In genomic region chrX:7790309-7790708, GRCm38 (mm10) we compare ENCODE assay signal across 8 mouse cellular contexts. TPM values are rescaled to one million over a fixed set of nuclear protein-coding genes. Genes with fewer than 3 reads are reported as not detected.
A peak's percentile ranks its signal among the peaks of the same experiment; 100 is the strongest.
DNase-seq lines count a peak whose midpoint lies in the region; ATAC-seq and TF ChIP-seq lines count a peak whose summit lies in the region.

No protein-coding gene starts in this region.

- peak overlapping the region; percentile 79 for H3K9ac ChIP-seq in liver, adult 2 months (ENCODE audit: low read depth, low read length)
- peak overlapping the region; percentile 66 for H3K9ac ChIP-seq in hindbrain, embryonic 14.5 days
- peak overlapping the region; percentile 51 for H3K9ac ChIP-seq in neural tube, embryonic 12.5 days

- H3K27me3 ChIP-seq in liver, adult 2 months (ENCODE audit: control insufficient read depth, insufficient read depth, low read length): no peaks in the 10 kb centered on the region
- H3K27me3 ChIP-seq in hindbrain, embryonic 14.5 days (ENCODE audit: control insufficient read depth, insufficient read depth, low read length): no peaks in the 10 kb centered on the region
- H3K27me3 ChIP-seq in neural tube, embryonic 12.5 days (replicated peaks): no peaks in the 10 kb centered on the region

- H3K4me3 ChIP-seq in liver, adult 2 months (ENCODE audit: insufficient read depth, low read depth, low read length): peak overlapping the region; percentile 84
- H3K4me3 ChIP-seq in hindbrain, embryonic 14.5 days (replicated peaks; ENCODE audit: low read length): peak overlapping the region; percentile 52
- peak overlapping the region; percentile 49 for H3K4me3 ChIP-seq in neural tube, embryonic 12.5 days

- 4% methylated on average over 5 of the region's 5 CpGs for WGBS in liver, adult 2 months
- WGBS in hindbrain, embryonic 14.5 days: 22% methylated on average over 5 of the region's 5 CpGs
- 33% methylated on average over 5 of the region's 5 CpGs for WGBS in neural tube, embryonic 12.5 days

- peaks cover 6% of the 10 kb centered on the region for H3K36me3 ChIP-seq in liver, adult 2 months (ENCODE audit: control insufficient read depth, insufficient read depth, low read length)
- peaks cover 6% of the 10 kb centered on the region; the same call in 1 of the 2 replicates for H3K36me3 ChIP-seq in hindbrain, embryonic 14.5 days (replicated peaks; ENCODE audit: control insufficient read depth, insufficient read depth)
- no peaks in the 10 kb centered on the region for H3K36me3 ChIP-seq in neural tube, embryonic 12.5 days

- TF ChIP-seq POLR2A in liver, adult 2 months (IDR thresholded peaks at IDR 0.05; ENCODE audit: extremely low read depth, insufficient read depth, low read length): no peak

- TF ChIP-seq CTCF in liver, adult 2 months (IDR thresholded peaks at IDR 0.05; ENCODE audit: low read depth, low read length): no peak

- H3K79me2 ChIP-seq in liver, adult 2 months (ENCODE audit: control insufficient read depth, insufficient read depth, low read length): no peaks in the 10 kb centered on the region; the same call in 1 of the 2 replicates

- ATAC-seq in hindbrain, embryonic 14.5 days (ENCODE audit: low FRiP score): no peak
- ATAC-seq in neural tube, embryonic 12.5 days (ENCODE audit: low FRiP score, low read depth): peak; percentile 5; the same call in 1 of the 2 replicates

- DNase-seq in liver, adult 2 months (ENCODE audit: extremely low read depth, low read depth, low spot score): no peak
- DNase-seq in liver: no peak
- peak; percentile 54 for DNase-seq in brain, adult 2 months (ENCODE audit: low read depth, low spot score)
- peak; percentile 25 for DNase-seq in hindbrain, embryonic 14.5 days (ENCODE audit: low spot score)
- DNase-seq in spleen, postnatal 36 days (ENCODE audit: low spot score in 2 of 2): no peak
- no peak for DNase-seq in frontal cortex, postnatal 14 days (ENCODE audit: low spot score in 2 of 2)
- DNase-seq in kidney, postnatal 4 days: no peak

- H3K9me3 ChIP-seq in hindbrain, embryonic 14.5 days (ENCODE audit: control insufficient read depth, low read length): no peaks in the 10 kb centered on the region
- H3K9me3 ChIP-seq in neural tube, embryonic 12.5 days: no peaks in the 10 kb centered on the region

- peak overlapping the region; percentile 59 for H3K4me2 ChIP-seq in hindbrain, embryonic 14.5 days (replicated peaks)
- H3K4me2 ChIP-seq in neural tube, embryonic 12.5 days (replicated peaks): peak overlapping the region; percentile 63

- peaks cover 7% of the 10 kb centered on the region; the same call in 1 of the 2 replicates for H3K4me1 ChIP-seq in liver, adult 2 months (ENCODE audit: control insufficient read depth, insufficient read depth, low read length)
- H3K4me1 ChIP-seq in hindbrain, embryonic 14.5 days (replicated peaks; ENCODE audit: control insufficient read depth, insufficient read depth, low read length): 0 out of 2 replicates have a peak, but pooled peaks cover 7% of the 10 kb centered on the region
- no peaks in the 10 kb centered on the region for H3K4me1 ChIP-seq in neural tube, embryonic 12.5 days

- peak overlapping the region; percentile 60 for H3K27ac ChIP-seq in liver, adult 2 months (replicated peaks; ENCODE audit: insufficient read depth, low read depth, low read length)
- H3K27ac ChIP-seq in hindbrain, embryonic 14.5 days: peak overlapping the region; percentile 70
- no peak overlapping the region for H3K27ac ChIP-seq in neural tube, embryonic 12.5 days

RNA-seq across cellular contexts. Expression of gene Gripap1, which starts 0.7 kb away (rescaled TPM):
- 11.5 and 13.5 TPM in 2 replicates for total RNA-seq in liver, adult 2 months (2014; rRNA removed)
- 14.6 and 22.2 TPM in 2 replicates for polyA plus RNA-seq in liver, adult 2 months (2012; rRNA removed)
- polyA plus RNA-seq in hindbrain, embryonic 14.5 days (2014; fragmentation: Nextera tagmentation; extraction: Ambion mirVana): 50.5 and 56.8 TPM in 2 replicates
- 73.3 and 81.4 TPM in 2 replicates for polyA plus RNA-seq in neural tube, embryonic 12.5 days (2016; fragmentation: Nextera tagmentation; extraction: Ambion mirVana)

RNA-seq across cellular contexts. Expression of gene Tfe3, which starts 27.9 kb away (rescaled TPM):
- 4.7 and 9.4 TPM in 2 replicates for total RNA-seq in liver, adult 2 months (2014; rRNA removed)
- 15.6 and 17.0 TPM in 2 replicates for polyA plus RNA-seq in liver, adult 2 months (2012; rRNA removed)
- 18.6 and 20.9 TPM in 2 replicates for polyA plus RNA-seq in hindbrain, embryonic 14.5 days (2014; fragmentation: Nextera tagmentation; extraction: Ambion mirVana)
- polyA plus RNA-seq in neural tube, embryonic 12.5 days (2016; fragmentation: Nextera tagmentation; extraction: Ambion mirVana): 32.9 and 35.5 TPM in 2 replicates

RNA-seq across cellular contexts. Expression of gene Kcnd1, which starts 31.8 kb away (rescaled TPM):
- not detected in 2 replicates for total RNA-seq in liver, adult 2 months (2014; rRNA removed)
- 0.11 TPM in 2 replicates for polyA plus RNA-seq in liver, adult 2 months (2012; rRNA removed)
- polyA plus RNA-seq in hindbrain, embryonic 14.5 days (2014; fragmentation: Nextera tagmentation; extraction: Ambion mirVana): 4.1 and 5.0 TPM in 2 replicates
- 1.5 and 2.3 TPM in 2 replicates for polyA plus RNA-seq in neural tube, embryonic 12.5 days (2016; fragmentation: Nextera tagmentation; extraction: Ambion mirVana)

RNA-seq across cellular contexts. Expression of gene Ccdc120, which starts 39.6 kb away (rescaled TPM):
- total RNA-seq in liver, adult 2 months (2014; rRNA removed): 0.34 and 0.37 TPM in 2 replicates
- 1.00 and 1.1 TPM in 2 replicates for polyA plus RNA-seq in liver, adult 2 months (2012; rRNA removed)
- polyA plus RNA-seq in hindbrain, embryonic 14.5 days (2014; fragmentation: Nextera tagmentation; extraction: Ambion mirVana): 61.4 and 65.0 TPM in 2 replicates
- polyA plus RNA-seq in neural tube, embryonic 12.5 days (2016; fragmentation: Nextera tagmentation; extraction: Ambion mirVana): 34.8 and 38.7 TPM in 2 replicates

RNA-seq across cellular contexts. Expression of gene Otud5, which starts 50.9 kb away (rescaled TPM):
- total RNA-seq in liver, adult 2 months (2014; rRNA removed): 18.0 and 22.0 TPM in 2 replicates
- 14.2 and 17.0 TPM in 2 replicates for polyA plus RNA-seq in liver, adult 2 months (2012; rRNA removed)
- polyA plus RNA-seq in hindbrain, embryonic 14.5 days (2014; fragmentation: Nextera tagmentation; extraction: Ambion mirVana): 29.3 and 30.8 TPM in 2 replicates
- 68.6 and 72.3 TPM in 2 replicates for polyA plus RNA-seq in neural tube, embryonic 12.5 days (2016; fragmentation: Nextera tagmentation; extraction: Ambion mirVana)

Comparison
In these comparisons a context has a peak if more than half of its experiments do, and no peak if none do; other contexts are left out.
1. DNase-seq: peak in brain, adult 2 months (single experiment) and hindbrain, embryonic 14.5 days (single experiment); none in liver, adult 2 months (single experiment), liver (single experiment), spleen, postnatal 36 days (0 of 2), frontal cortex, postnatal 14 days (0 of 2) and kidney, postnatal 4 days (0 of 2).
2. Peak in every context shown above with its lines, with median percentiles within 50 percentile points of each other: H3K4me3 ChIP-seq and H3K9ac ChIP-seq.